Mouse (Mus musculus) mature B cell (primary cell): ENCODE results near the gene Olfr455.

Experiments used
- in situ Hi-C: fragments of 300-500 bp; cut with MboI; formaldehyde crosslinking; loops from 2 replicates; pipeline ENCODE4 v1.14.3; 2019

Olfr455 gene

DNA sequence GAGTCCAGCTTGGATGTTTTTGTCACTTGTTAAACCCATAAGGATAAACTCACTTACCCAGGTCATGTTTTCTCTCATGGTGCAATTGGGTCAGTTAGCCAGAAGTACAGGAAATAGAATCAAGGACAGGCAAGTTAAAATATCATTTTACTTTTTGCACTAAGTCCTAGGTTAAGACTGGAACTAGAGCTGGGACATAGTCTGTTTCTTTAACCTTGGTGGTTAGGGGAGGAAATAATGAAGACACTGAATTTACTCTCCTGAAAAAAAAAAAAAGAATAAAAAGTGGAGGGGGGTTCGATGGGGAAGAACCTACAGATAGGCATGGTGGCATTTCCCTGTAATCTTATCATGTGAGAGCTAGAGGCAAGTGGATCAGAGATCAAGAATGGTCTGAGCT is 60.3 kb downstream of the Olfr455 start, which contains the start of gene Olfr456:
TSS of gene Olfr456 (minus strand) at position 101 of the 400 bp plus-strand sequence.
- in situ Hi-C loops = no loop called here
